Mouse (Mus musculus) spleen, postnatal 36 days (tissue): ENCODE measurements around the gene Atr.
A peak's percentile ranks its signal among the peaks of the same experiment; 100 is the strongest.
"Not testable (repeated sequence)": the region's sequence is repeated elsewhere in the genome, so short reads cannot be mapped to it uniquely, and the experiment has no call there.

Experiments used
- DNase-seq, 2 experiments: peaks; one replicate each; pipeline ENCODE4 v3.0.0; 2022; ENCODE audit warnings: low spot score in 2 of 2, mixed read lengths in 1 of 2

Atr gene

GRCm38 (mm10) chr9:95932855-95933254 is 75.5 kb downstream of the Atr start:
- no peak for DNase-seq

DNA sequence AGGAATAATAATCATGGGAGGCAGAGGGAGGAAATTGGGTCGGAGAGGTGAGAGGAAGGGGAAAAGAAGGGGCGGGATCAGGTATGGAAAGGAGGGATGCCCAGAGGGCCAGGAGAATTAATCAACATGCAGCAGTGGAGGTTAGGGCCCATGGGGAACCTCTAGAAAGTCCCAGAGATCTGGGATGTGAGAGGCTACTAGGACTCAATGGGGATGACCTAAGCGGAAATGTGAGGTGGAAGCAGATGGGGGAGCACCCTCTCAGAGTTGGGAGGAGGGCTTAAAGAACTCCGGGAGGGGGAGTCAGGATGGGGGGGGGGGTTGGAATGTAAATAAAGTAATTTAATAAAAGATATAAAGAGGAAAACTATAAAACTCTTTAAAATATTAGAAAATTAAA is 96.3 kb downstream of the Atr start:
- DNase-seq: no peak

DNA sequence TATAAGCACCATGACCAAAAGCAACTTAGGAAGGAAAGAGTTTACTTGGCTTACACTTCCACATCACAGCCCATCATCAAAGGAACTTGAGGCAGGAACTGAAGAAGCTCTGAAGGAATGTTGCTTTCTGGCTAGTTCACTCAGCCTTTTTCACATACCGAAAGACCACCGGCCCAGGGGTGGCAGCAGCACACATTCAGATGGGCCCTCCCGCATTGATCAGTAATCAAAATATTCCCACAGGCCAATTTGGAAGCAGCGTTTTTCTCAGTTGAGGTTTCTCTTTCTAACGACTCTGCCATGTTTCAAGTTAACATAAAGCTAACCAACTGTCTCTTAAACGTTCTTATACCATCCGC is 96.8 kb downstream of the Atr start:
- peak in 1 of 2 experiments; percentile 2 for DNase-seq

DNA sequence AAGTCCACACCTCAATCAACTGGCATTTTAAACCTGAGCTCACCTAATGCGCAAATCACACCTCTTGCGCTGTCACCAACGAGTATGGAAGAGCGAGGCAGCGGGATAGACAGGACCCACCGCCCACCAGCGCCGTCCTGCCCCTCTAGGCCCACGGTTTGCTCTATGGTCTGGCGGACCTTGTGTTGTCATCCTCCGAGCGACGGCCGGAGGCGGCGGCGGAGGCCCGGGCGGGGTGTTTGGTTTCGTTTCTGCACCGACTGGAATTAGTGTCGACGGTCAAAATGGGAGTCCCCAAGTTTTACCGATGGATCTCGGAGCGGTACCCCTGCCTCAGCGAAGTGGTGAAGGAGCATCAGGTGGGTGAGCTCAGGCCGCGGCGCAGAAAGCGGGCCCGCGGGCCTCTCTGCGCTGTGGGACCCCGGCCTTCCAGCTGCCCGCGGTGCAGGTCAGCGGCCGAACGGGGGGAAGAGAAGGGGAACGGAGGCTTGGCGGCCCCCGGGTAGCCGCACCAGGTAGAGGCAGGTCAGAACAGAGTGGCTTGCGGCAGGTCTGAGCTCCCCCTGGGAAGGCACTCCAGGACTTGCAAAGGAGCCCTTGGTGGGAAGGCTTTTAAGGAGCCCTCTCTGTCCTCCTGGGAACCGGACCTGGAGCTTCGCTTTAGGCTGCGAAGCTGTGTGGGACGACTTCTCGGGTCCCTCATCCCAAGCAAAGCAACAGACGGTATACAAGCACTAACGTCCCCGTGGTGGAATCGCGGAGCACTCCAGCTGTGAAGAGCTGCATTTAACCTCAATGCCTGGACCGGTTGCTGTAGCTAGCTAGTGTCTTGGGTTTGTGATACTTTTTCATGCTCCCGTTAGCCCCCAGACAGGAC is 97.4 kb downstream of the Atr start, which contains the start of gene Xrn1:
TSS of gene Xrn1 (plus strand) at position 176 of the 877 bp plus-strand sequence.
- peak; percentile 92 to 93 for DNase-seq

- no peak for DNase-seq
Observed at GRCm38 (mm10) chr9:95957611-95958010, 100.2 kb downstream of the Atr start.

GRCm38 (mm10) chr9:95958041-95958730 is 100.8 kb downstream of the Atr start:
- DNase-seq: no peak

DNA sequence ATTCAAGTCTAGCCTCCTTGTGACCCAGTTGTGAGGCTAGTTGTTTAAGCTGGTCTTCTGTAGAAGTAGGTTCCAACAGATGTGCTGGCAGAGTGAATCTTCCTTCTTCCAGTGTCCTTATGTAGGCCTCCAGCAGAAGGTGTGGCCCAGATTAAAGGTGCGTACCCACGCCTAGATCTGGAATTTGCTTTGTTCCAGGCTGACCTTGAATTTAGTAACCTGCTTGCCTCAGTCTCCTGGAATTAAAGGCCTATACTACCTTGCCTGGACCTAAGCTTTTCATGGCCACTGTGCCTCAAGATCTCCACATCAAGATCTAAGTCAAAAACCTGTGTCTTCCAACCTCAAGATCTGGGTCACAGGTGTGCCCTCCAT is 101.3 kb downstream of the Atr start:
- not testable (repeated sequence) for DNase-seq

DNA sequence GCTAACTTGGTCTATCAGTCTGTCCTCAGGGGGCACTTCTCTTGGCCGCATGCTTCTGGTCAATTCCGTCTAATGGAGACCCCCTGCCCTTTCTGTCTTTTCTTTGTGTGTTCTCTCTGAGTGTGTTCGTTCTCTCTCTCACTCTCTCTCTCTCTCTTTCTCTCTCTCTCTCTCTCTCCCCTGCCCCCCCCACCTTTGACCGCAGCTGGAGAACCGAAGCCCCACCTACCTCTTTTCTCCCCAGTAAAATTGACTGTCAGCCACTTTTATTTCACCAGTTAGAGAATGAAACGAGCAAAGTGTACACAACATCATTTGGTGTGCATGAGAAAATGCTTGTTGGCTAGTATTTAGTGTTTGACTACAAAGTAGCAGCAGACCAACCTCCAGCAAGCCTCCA is 101.8 kb downstream of the Atr start:
- no peak for DNase-seq

DNA sequence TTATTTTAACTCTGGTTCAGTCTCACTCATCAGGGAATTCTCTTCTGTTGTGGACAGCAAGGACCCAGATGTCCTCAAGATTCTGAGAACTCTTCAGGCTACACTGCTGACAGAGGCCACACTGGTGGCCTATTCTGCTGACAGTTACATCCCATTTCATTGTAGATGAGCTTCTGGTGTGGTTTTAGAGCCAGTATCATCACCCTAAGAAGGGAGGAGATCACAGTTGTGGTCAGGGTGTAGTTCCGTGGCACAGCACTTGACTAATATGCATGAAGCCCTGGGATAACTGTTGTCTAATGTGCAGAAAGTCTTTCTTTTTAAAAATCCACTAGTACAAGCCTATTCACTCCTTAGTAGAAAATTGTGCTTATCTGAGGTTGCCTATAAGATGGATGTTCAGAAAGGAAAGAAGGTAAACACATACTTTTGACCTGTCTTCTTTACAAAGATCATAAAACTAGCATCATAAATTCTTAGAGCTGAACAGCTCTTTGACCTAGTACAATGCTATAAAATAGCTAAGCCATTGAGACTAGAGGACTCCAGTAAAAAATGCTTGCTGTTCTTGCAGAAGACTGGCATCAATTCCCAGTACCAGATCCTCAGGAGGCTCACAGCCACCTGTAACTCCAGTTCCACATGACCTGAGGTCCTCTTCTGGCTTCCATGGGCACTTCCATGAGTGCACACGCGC is 102.5 kb downstream of the Atr start:
- DNase-seq: no peak

- DNase-seq: no peak
Observed at GRCm38 (mm10) chr9:95961058-95961457, 103.7 kb downstream of the Atr start.

GRCm38 (mm10) chr9:95964037-95964436 is 106.6 kb downstream of the Atr start:
- DNase-seq: no peak

DNA sequence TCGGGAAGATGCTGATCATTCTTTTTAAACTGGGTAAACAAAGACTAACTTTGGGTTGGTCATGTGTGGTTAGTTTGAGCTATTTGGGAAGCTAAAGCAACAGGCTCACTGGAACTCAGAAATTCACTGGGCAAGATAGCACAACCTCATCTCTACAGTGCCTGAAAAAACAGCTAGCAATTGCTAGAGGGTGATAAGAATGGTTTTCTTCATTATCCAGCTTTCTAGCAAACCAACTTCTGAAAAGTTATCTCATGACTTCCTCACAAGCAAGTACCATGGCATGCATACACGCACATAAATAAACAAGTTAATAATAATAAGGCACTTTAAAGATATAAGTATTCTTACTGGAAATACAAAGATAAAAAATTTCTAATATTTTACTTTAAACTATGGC is 120.9 kb downstream of the Atr start:
- no peak for DNase-seq

DNA sequence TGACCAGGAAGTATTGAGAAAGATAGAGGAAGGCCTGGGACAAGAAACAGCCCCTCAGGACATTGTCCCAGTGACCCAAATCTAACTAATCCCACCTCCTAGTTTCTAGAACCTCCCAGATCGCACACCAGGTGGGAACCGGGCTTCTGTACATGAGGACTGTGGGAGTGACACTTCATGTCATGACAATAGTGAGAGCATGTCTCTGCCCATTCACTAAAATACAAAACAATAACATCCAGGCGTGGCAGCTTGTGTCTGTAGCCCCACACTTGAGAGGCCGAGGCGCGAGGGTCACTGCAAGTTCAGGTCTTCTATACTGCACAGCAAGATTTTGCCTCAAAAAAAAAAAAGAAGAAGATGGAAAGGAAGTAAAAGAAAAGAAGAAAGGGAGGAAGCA is 122.5 kb downstream of the Atr start:
- no peak for DNase-seq

DNA sequence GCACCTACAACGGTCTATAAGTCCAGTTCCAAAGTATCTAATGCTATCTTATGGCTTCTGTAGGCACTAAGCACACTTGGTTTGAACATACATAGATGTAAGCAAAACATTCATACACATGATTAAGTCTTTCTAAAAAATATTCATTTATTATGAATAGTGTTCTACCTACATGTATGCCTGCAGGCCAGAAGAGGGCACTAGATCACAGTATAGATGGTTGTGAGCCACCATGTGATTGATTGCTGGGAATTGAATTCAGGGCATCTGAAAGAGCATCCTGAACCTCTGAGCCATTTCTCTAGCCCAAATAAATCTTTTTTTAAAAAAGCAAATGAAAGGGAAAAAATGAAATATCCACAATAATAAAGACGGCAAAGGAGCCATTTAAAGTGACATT is 134.9 kb downstream of the Atr start:
- DNase-seq: no peak
